Mouse (Mus musculus) liver, postnatal 0 days (tissue): ENCODE results near the gene Ctnnbip1.

Source experiments
- CTCF ChIP-seq: sonication (generic); IDR thresholded peaks from 2 replicates; pipeline ENCODE4 v1.5.1; 2016; ENCODE audit warnings: antibody characterized with exemption, low read depth
- EP300 ChIP-seq: IDR thresholded peaks from 2 replicates; pipeline ENCODE4 v1.6.1; 2016; ENCODE audit warnings: antibody characterized with exemption, low read depth, mild to moderate bottlenecking

- TF ChIP-seq CTCF (no peak), EP300 (no peak)
Observed at GRCm38 (mm10) chr4:149542431-149542830, 24.4 kb downstream of the Ctnnbip1 start.
